Mouse (Mus musculus) layer of hippocampus, adult 11-12 months (tissue): ENCODE results near the gene Gm3269.
"Not testable (repeated sequence)": the region's sequence is repeated elsewhere in the genome, so short reads cannot be mapped to it uniquely, and the experiment has no call there.

Experiments used
- DNase-seq: peaks from one replicate; pipeline ENCODE4 v3.0.0; 2022; ENCODE audit warnings: low spot score

The Gm3269 gene

GRCm38 (mm10) chr14:4837806-4838205 lies at the start of gene Gm3269:
TSS of gene Gm3269 (plus strand) at chr14:4838106.
- DNase-seq, result not testable (repeated sequence)

GRCm38 (mm10) chr14:4806421-4806820 lies 31.5 kb upstream of the Gm3269 start:
- DNase-seq, result not testable (repeated sequence)

GRCm38 (mm10) chr14:4821950-4822349 lies 16.0 kb upstream of the Gm3269 start:
- not testable (repeated sequence) for DNase-seq

- DNase-seq, result not testable (repeated sequence)
These were observed 17.5 kb downstream of the Gm3269 start, which contains the start of gene Gm3264 for GRCm38 (mm10) chr14:4855299-4855980. TSS of gene Gm3264 (plus strand) at chr14:4855576.

- DNase-seq, result not testable (repeated sequence)
These were observed 54.2 kb downstream of the Gm3269 start, which contains the start of gene Gm3278 for GRCm38 (mm10) chr14:4892116-4892515. TSS of gene Gm3278 (plus strand) at chr14:4892416.
